ENCODE assay signal across 8 mouse cellular contexts in genomic region chr6:97616658-97617265, GRCm38 (mm10). TPM values are rescaled to one million over a fixed set of nuclear protein-coding genes. Genes with fewer than 3 reads are reported as not detected.
DNase-seq lines count a peak whose midpoint lies in the region; ATAC-seq and TF ChIP-seq lines count a peak whose summit lies in the region.

No protein-coding gene starts in this region.

- H3K9me3 ChIP-seq in hindbrain, embryonic 11.5 days (ENCODE audit: control insufficient read depth, low read length), result no peaks in the 10 kb centered on the region
- H3K9me3 ChIP-seq in lung, postnatal 0 days (ENCODE audit: low read length), result no peaks in the 10 kb centered on the region

- 0% methylated on average over 40 of the region's 40 CpGs for WGBS in hindbrain, embryonic 11.5 days
- WGBS in lung, postnatal 0 days, result 1% methylated on average over 39 of the region's 40 CpGs
- under 1% methylated on average over 40 of the region's 40 CpGs for WGBS in small intestine, adult 2 months

- H3K36me3 ChIP-seq in hindbrain, embryonic 11.5 days (ENCODE audit: control insufficient read depth, insufficient read depth, low read length), result no peaks in the 10 kb centered on the region
- no peaks in the 10 kb centered on the region for H3K36me3 ChIP-seq in lung, postnatal 0 days (ENCODE audit: insufficient read depth, low read length)
- H3K36me3 ChIP-seq in small intestine, adult 2 months (ENCODE audit: control insufficient read depth, insufficient read depth, low read length), result no peaks in the 10 kb centered on the region

- peaks cover 4% of the 10 kb centered on the region for H3K4me1 ChIP-seq in hindbrain, embryonic 11.5 days (replicated peaks; ENCODE audit: control insufficient read depth, insufficient read depth, low read length)
- peaks cover 3% of the 10 kb centered on the region; the same call in 1 of the 2 replicates for H3K4me1 ChIP-seq in lung, postnatal 0 days (ENCODE audit: insufficient read depth, low read depth, low read length)
- no peaks in the 10 kb centered on the region for H3K4me1 ChIP-seq in small intestine, adult 2 months (ENCODE audit: control insufficient read depth, insufficient read depth, insufficient read length, low read length)

- TF ChIP-seq POLR2A in small intestine, adult 2 months (IDR thresholded peaks at IDR 0.05; ENCODE audit: low read depth, low read length), result no peak

- H3K4me2 ChIP-seq in hindbrain, embryonic 11.5 days (replicated peaks; ENCODE audit: low read depth, low read length), result peak overlapping the region; percentile 76
- peak overlapping the region; percentile 73 for H3K4me2 ChIP-seq in lung, postnatal 0 days (replicated peaks; ENCODE audit: low read depth, low read length)

- H3K27me3 ChIP-seq in hindbrain, embryonic 11.5 days (ENCODE audit: control insufficient read depth, insufficient read depth, low read length), result no peaks in the 10 kb centered on the region
- 0 out of 2 replicates have a peak, but pooled peaks cover 5% of the 10 kb centered on the region for H3K27me3 ChIP-seq in lung, postnatal 0 days (replicated peaks; ENCODE audit: insufficient read depth, low read length)
- H3K27me3 ChIP-seq in small intestine, adult 2 months (ENCODE audit: control insufficient read depth, insufficient read depth, low read length), result peaks cover 13% of the 10 kb centered on the region

- no peak for TF ChIP-seq EP300 in lung, postnatal 0 days (IDR thresholded peaks at IDR 0.05)

- DNase-seq in adrenal gland, adult 18-20 months (ENCODE audit: low spot score in 2 of 2), result peak; percentile 45 to 55
- peak; percentile 30 for DNase-seq in cerebellum, adult 9-11 months
- peak; percentile 10 to 25 for DNase-seq in frontal cortex, postnatal 10 days (ENCODE audit: low spot score in 2 of 2)
- peak; percentile 81 for DNase-seq in hindbrain, embryonic 11.5 days (ENCODE audit: low spot score)
- peak; percentile 18 to 31 for DNase-seq in layer of hippocampus, adult 8-10 months (ENCODE audit: low spot score in 2 of 2)
- DNase-seq in lung, postnatal 0 days (ENCODE audit: low spot score), result peak; percentile 57
- DNase-seq in thymus, adult 18-20 months, result no peak

- H3K27ac ChIP-seq in hindbrain, embryonic 11.5 days (ENCODE audit: low read depth, low read length), result peak overlapping the region; percentile 96
- H3K27ac ChIP-seq in lung, postnatal 0 days (ENCODE audit: low read length), result peak overlapping the region; percentile 45; the same call in 1 of the 2 replicates
- H3K27ac ChIP-seq in small intestine, adult 2 months (ENCODE audit: insufficient read depth, low read depth, low read length), result no peak overlapping the region

- H3K9ac ChIP-seq in hindbrain, embryonic 11.5 days (ENCODE audit: low read depth, low read length), result peak overlapping the region; percentile 89
- peak overlapping the region; percentile 43 for H3K9ac ChIP-seq in lung, postnatal 0 days (replicated peaks; ENCODE audit: low read depth)

- peak; percentile 86 for ATAC-seq in hindbrain, embryonic 11.5 days (ENCODE audit: low FRiP score)
- peak; percentile 71 for ATAC-seq in lung, postnatal 0 days

- peak; percentile 32; the same call in 1 of the 2 replicates for TF ChIP-seq CTCF in lung, postnatal 0 days (IDR thresholded peaks at IDR 0.05)
- TF ChIP-seq CTCF in small intestine, adult 2 months (IDR thresholded peaks at IDR 0.05; ENCODE audit: extremely low read depth, insufficient read length, insufficient replicate concordance, low read depth, low read length), result no peak

- H3K4me3 ChIP-seq in hindbrain, embryonic 11.5 days (ENCODE audit: low read depth, low read length), result peak overlapping the region; percentile 85
- peak overlapping the region; percentile 63 for H3K4me3 ChIP-seq in lung, postnatal 0 days (ENCODE audit: low read depth, low read length)
- peak overlapping the region; percentile 63 for H3K4me3 ChIP-seq in small intestine, adult 2 months (ENCODE audit: low read depth, low read length)

RNA-seq across cellular contexts. Expression of gene Frmd4b, which starts 0.6 kb away (rescaled TPM):
- 10 to 100 TPM; 18.5 to 22.0 TPM for total RNA-seq in adrenal gland, adult 18-20 months (2021)
- 46.9 and 50.5 TPM in 2 replicates for polyA plus RNA-seq in hindbrain, embryonic 11.5 days (2014; fragmentation: Nextera tagmentation; extraction: Ambion mirVana)
- total RNA-seq in layer of hippocampus, adult 8-10 months (2022), result 10 to 100 TPM; 30.6 to 39.0 (median 34.4) TPM
- 11.1 and 11.7 TPM in 2 replicates for polyA plus RNA-seq in lung, postnatal 0 days (2015; fragmentation: Nextera tagmentation; extraction: Ambion mirVana)
- polyA plus RNA-seq in small intestine, adult 2 months (2012; rRNA removed), result 2.6 and 4.8 TPM in 2 replicates

Comparison
In these comparisons a context has a peak if more than half of its experiments do, and no peak if none do; other contexts are left out.
1. DNase-seq: peak in adrenal gland, adult 18-20 months (2 of 2), cerebellum, adult 9-11 months (single experiment), frontal cortex, postnatal 10 days (2 of 2), hindbrain, embryonic 11.5 days (single experiment), layer of hippocampus, adult 8-10 months (2 of 2) and lung, postnatal 0 days (single experiment); none in thymus, adult 18-20 months (0 of 2).
2. Peak in every context shown above with its lines, with median percentiles within 50 percentile points of each other: H3K4me3 ChIP-seq.